ENCODE assay signal across 22 mouse cellular contexts in the genomic region with DNA sequence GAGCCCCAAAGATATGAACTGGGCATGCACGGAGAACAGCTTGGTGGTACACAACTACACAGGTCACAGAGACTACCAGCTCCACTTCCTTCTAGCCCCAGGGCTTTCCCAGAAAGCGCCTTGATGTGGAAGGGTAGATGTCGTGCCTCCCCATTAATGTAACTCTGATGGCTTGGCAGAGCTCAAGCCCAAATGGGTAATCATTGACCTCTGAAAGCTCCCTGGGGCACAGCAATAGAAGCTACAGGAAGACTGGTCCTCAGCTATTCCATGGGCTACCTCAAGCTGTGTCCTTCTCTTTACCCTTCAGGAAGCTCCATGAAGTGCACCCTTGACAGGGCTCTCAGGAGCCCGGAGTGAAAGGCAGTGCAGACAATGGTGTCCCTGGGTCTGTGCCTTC. TPM values are rescaled to one million over a fixed set of nuclear protein-coding genes. Genes with fewer than 3 reads are reported as not detected.
DNase-seq lines count a peak whose midpoint lies in the region; ATAC-seq and TF ChIP-seq lines count a peak whose summit lies in the region.
"Had no signal": no experiment of that assay in that cellular context is flagged by ENCODE, and none has a peak within 500 bp of the region (broad histone marks: within the 10 kb centered on the region; RNA-seq: fewer than 3 reads in every experiment).

No protein-coding gene starts in this region.

- H3K9ac ChIP-seq in kidney, embryonic 15.5 days, result no peak overlapping the region
- H3K9ac ChIP-seq in intestine, postnatal 0 days (ENCODE audit: low read depth, low read length), result no peak overlapping the region
- H3K9ac ChIP-seq in stomach, postnatal 0 days (ENCODE audit: low read length), result no peak overlapping the region
- H3K9ac ChIP-seq: forebrain, embryonic 13.5 days; heart, embryonic 13.5 days; hindbrain, embryonic 14.5 days had no signal

- H3K27me3 ChIP-seq in kidney, adult 2 months (replicated peaks; ENCODE audit: control insufficient read depth, insufficient read depth, low read length), result no peaks in the 10 kb centered on the region
- H3K27me3 ChIP-seq in kidney, embryonic 15.5 days, result no peaks in the 10 kb centered on the region
- no peaks in the 10 kb centered on the region for H3K27me3 ChIP-seq in intestine, postnatal 0 days (replicated peaks; ENCODE audit: control insufficient read depth, insufficient read depth, low read length)
- H3K27me3 ChIP-seq in stomach, postnatal 0 days (ENCODE audit: control insufficient read depth, insufficient read depth, low read length), result no peaks in the 10 kb centered on the region
- H3K27me3 ChIP-seq: CH12.LX; forebrain, embryonic 13.5 days; heart, embryonic 13.5 days; Patski had no signal

- no peak for TF ChIP-seq CTCF in kidney, adult 2 months (conservative IDR thresholded peaks at IDR 0.05; ENCODE audit: insufficient read depth, insufficient read length, low read depth, low read length)
- no peak for TF ChIP-seq CTCF in intestine, postnatal 0 days (IDR thresholded peaks at IDR 0.05; ENCODE audit: low read depth)
- no peak for TF ChIP-seq CTCF in stomach, postnatal 0 days (IDR thresholded peaks at IDR 0.05; ENCODE audit: low read depth)

- no peak overlapping the region for H3K4me2 ChIP-seq in kidney, embryonic 15.5 days
- no peak overlapping the region for H3K4me2 ChIP-seq in intestine, postnatal 0 days (replicated peaks; ENCODE audit: low read depth)
- no peak overlapping the region for H3K4me2 ChIP-seq in stomach, postnatal 0 days (replicated peaks; ENCODE audit: low read depth)
- H3K4me2 ChIP-seq: forebrain, embryonic 13.5 days; heart, embryonic 13.5 days; hindbrain, embryonic 14.5 days had no signal

- ATAC-seq in kidney, embryonic 15.5 days (replicated peaks; ENCODE audit: low FRiP score), result peak; percentile 75
- ATAC-seq in intestine, postnatal 0 days, result no peak
- ATAC-seq in stomach, postnatal 0 days (ENCODE audit: low FRiP score, low TSS enrichment), result no peak
- ATAC-seq: activated CD4-positive, CD25-positive, alpha-beta regulatory T cell, adult 4 months; forebrain, embryonic 13.5 days; Patski had no signal

- no peaks in the 10 kb centered on the region for H3K36me3 ChIP-seq in kidney, adult 2 months (ENCODE audit: control insufficient read depth, insufficient read depth, low read length)
- no peaks in the 10 kb centered on the region for H3K36me3 ChIP-seq in kidney, embryonic 15.5 days
- no peaks in the 10 kb centered on the region for H3K36me3 ChIP-seq in intestine, postnatal 0 days (ENCODE audit: control insufficient read depth, insufficient read depth)
- H3K36me3 ChIP-seq in stomach, postnatal 0 days (ENCODE audit: control insufficient read depth, insufficient read depth, low read length), result no peaks in the 10 kb centered on the region
- H3K36me3 ChIP-seq: embryonic facial prominence, embryonic 10.5 days; heart, embryonic 13.5 days had no signal

- H3K4me3 ChIP-seq in kidney, adult 2 months (ENCODE audit: insufficient read depth, low read depth, low read length), result no peak overlapping the region
- no peak overlapping the region for H3K4me3 ChIP-seq in kidney, embryonic 15.5 days (replicated peaks)
- H3K4me3 ChIP-seq in intestine, postnatal 0 days (ENCODE audit: low read depth, low read length), result no peak overlapping the region
- H3K4me3 ChIP-seq in stomach, postnatal 0 days (ENCODE audit: low read depth, low read length), result no peak overlapping the region
- H3K4me3 ChIP-seq: embryonic facial prominence, embryonic 10.5 days; forebrain, embryonic 13.5 days; gastrocnemius, adult 2 months; heart, embryonic 13.5 days had no signal

- no peaks in the 10 kb centered on the region for H3K9me3 ChIP-seq in kidney, embryonic 15.5 days (replicated peaks)
- H3K9me3 ChIP-seq in intestine, postnatal 0 days (ENCODE audit: control insufficient read depth), result no peaks in the 10 kb centered on the region
- H3K9me3 ChIP-seq in stomach, postnatal 0 days (ENCODE audit: control insufficient read depth, low read length), result no peaks in the 10 kb centered on the region
- H3K9me3 ChIP-seq: embryonic facial prominence, embryonic 10.5 days; forebrain, embryonic 13.5 days; heart, embryonic 13.5 days had no signal

- peaks cover 9% of the 10 kb centered on the region; the same call in 1 of the 2 replicates for H3K4me1 ChIP-seq in kidney, adult 2 months (ENCODE audit: control insufficient read depth, insufficient read depth, low read length)
- peaks cover 7% of the 10 kb centered on the region for H3K4me1 ChIP-seq in kidney, embryonic 15.5 days
- no peaks in the 10 kb centered on the region for H3K4me1 ChIP-seq in intestine, postnatal 0 days (replicated peaks; ENCODE audit: control insufficient read depth, insufficient read depth, low read length)
- no peaks in the 10 kb centered on the region for H3K4me1 ChIP-seq in stomach, postnatal 0 days (replicated peaks; ENCODE audit: control insufficient read depth, insufficient read depth)
- H3K4me1 ChIP-seq: embryonic facial prominence, embryonic 10.5 days; forebrain, embryonic 13.5 days had no signal

- TF ChIP-seq POLR2A in kidney, adult 2 months (IDR thresholded peaks at IDR 0.05; ENCODE audit: low read depth, low read length), result no peak

- peak overlapping the region; percentile 63 for H3K27ac ChIP-seq in kidney, adult 2 months (ENCODE audit: insufficient read depth, low read depth, low read length)
- H3K27ac ChIP-seq in kidney, embryonic 15.5 days, result no peak overlapping the region
- no peak overlapping the region for H3K27ac ChIP-seq in intestine, postnatal 0 days (ENCODE audit: low read depth, low read length)
- H3K27ac ChIP-seq in stomach, postnatal 0 days (replicated peaks), result no peak overlapping the region
- H3K27ac ChIP-seq: embryonic facial prominence, embryonic 10.5 days; forebrain, embryonic 13.5 days; gastrocnemius, adult 2 months; heart, embryonic 13.5 days; hindbrain, embryonic 14.5 days had no signal

- TF ChIP-seq EP300 in stomach, postnatal 0 days (optimal IDR thresholded peaks at IDR 0.05), result no peak

- 57% methylated on average over 4 of the region's 4 CpGs for WGBS in kidney, adult 2 months
- WGBS in kidney, embryonic 15.5 days, result 77% methylated on average over 4 of the region's 4 CpGs
- WGBS in intestine, postnatal 0 days, result 75% methylated on average over 4 of the region's 4 CpGs
- 78% methylated on average over 4 of the region's 4 CpGs for WGBS in stomach, postnatal 0 days

- DNase-seq in kidney, adult 11 months, result peak; percentile 89
- DNase-seq in kidney, adult 2 months, result peak; percentile 87
- peak; percentile 79 for DNase-seq in kidney, postnatal 14 days
- DNase-seq in layer of hippocampus, adult 9-10 months (ENCODE audit: low spot score), result no peak
- DNase-seq in stomach, postnatal 0 days (ENCODE audit: low spot score), result no peak
- no peak for DNase-seq in urinary bladder, postnatal 14 days (ENCODE audit: low spot score)
- DNase-seq: adrenal gland, postnatal 25 days; cerebellum, adult 18-20 months; cerebellum, postnatal 10 days; gastrocnemius, adult 2 months; gastrocnemius, postnatal 25 days had no signal

RNA-seq across cellular contexts. Expression of a gene that starts 12.6 kb away (rescaled TPM):
- polyA plus RNA-seq in kidney, adult 2 months (2012; rRNA removed), result 76.0 and 79.1 TPM in 2 replicates
- polyA plus RNA-seq in kidney, embryonic 15.5 days (2015; fragmentation: Nextera tagmentation; extraction: Ambion mirVana), result 9.0 and 9.8 TPM in 2 replicates
- polyA plus RNA-seq in intestine, postnatal 0 days (2015; fragmentation: Nextera tagmentation; extraction: Ambion mirVana), result not detected in 2 replicates
- polyA plus RNA-seq in stomach, postnatal 0 days (2015; fragmentation: Nextera tagmentation; extraction: Ambion mirVana), result 0.04 TPM in 1 of 2 replicates, not detected in the other
- polyA plus RNA-seq: activated CD4-positive, CD25-positive, alpha-beta regulatory T cell, adult 4 months; embryonic facial prominence, embryonic 10.5 days; embryonic facial prominence, embryonic 14.5 days; forebrain, embryonic 13.5 days; heart, embryonic 13.5 days; heart, postnatal 0 days had no signal

RNA-seq across cellular contexts. Expression of a gene that starts 40.8 kb away (rescaled TPM):
- polyA plus RNA-seq in kidney, adult 2 months (2012; rRNA removed), result 0.81 and 0.84 TPM in 2 replicates
- 1.7 and 1.8 TPM in 2 replicates for polyA plus RNA-seq in kidney, embryonic 15.5 days (2015; fragmentation: Nextera tagmentation; extraction: Ambion mirVana)
- polyA plus RNA-seq in intestine, postnatal 0 days (2015; fragmentation: Nextera tagmentation; extraction: Ambion mirVana), result 0.07 and 0.13 TPM in 2 replicates
- polyA plus RNA-seq in stomach, postnatal 0 days (2015; fragmentation: Nextera tagmentation; extraction: Ambion mirVana), result 0.04 TPM in 2 replicates
- polyA plus RNA-seq: activated CD4-positive, CD25-positive, alpha-beta regulatory T cell, adult 4 months; Patski had no signal

Comparison
In these comparisons a context has a peak if more than half of its experiments do, and no peak if none do; other contexts are left out.
1. DNase-seq: peak in kidney, adult 11 months (single experiment), kidney, adult 2 months (single experiment) and kidney, postnatal 14 days (single experiment); none in layer of hippocampus, adult 9-10 months (single experiment), stomach, postnatal 0 days (single experiment) and urinary bladder, postnatal 14 days (single experiment).